Mouse (Mus musculus) hindbrain, embryonic 11.5 days (tissue): ENCODE results near the gene Cwc15. TPM values are rescaled to one million over a fixed set of nuclear protein-coding genes. Genes with fewer than 3 reads are reported as not detected.

ENCODE experiments used
- ATAC-seq: fragments of 200-750 bp; cut with Nextera tagmentation; 2 replicates; pipeline ENCODE4 v1.8.0; 2017; ENCODE audit warnings: mild to moderate bottlenecking, moderate TSS enrichment, moderate library complexity; ENCODE audit not compliant: low FRiP score
- DNase-seq: peaks from one replicate; pipeline ENCODE4 v3.0.0-alpha.2; 2015; ENCODE audit warnings: low spot score
- H3K27ac ChIP-seq: fragments of 300-500 bp; sonication (generic); 2 replicates; pipeline ENCODE4 v1.5.1; 2014; ENCODE audit warnings: mild to moderate bottlenecking, low read depth, low read length
- H3K27me3 ChIP-seq: fragments of 300-500 bp; sonication (generic); 2 replicates; pipeline ENCODE4 v1.6.1; 2014; ENCODE audit warnings: mild to moderate bottlenecking, low read length, moderate library complexity, mixed read lengths; ENCODE audit not compliant: control insufficient read depth, insufficient read depth
- H3K36me3 ChIP-seq: fragments of 300-500 bp; sonication (generic); 2 replicates; pipeline ENCODE4 v1.6.1; 2014; ENCODE audit warnings: mild to moderate bottlenecking, low read length, moderate library complexity, mixed read lengths; ENCODE audit not compliant: control insufficient read depth, insufficient read depth
- H3K4me1 ChIP-seq: fragments of 300-500 bp; sonication (generic); replicated peaks from 2 replicates; pipeline ENCODE4 v1.6.1; 2014; ENCODE audit warnings: low read length, mixed read lengths; ENCODE audit not compliant: control insufficient read depth, insufficient read depth
- H3K4me2 ChIP-seq: fragments of 300-500 bp; sonication (generic); replicated peaks from 2 replicates; pipeline ENCODE4 v1.6.1; 2014; ENCODE audit warnings: mild to moderate bottlenecking, low read depth, low read length
- H3K4me3 ChIP-seq: fragments of 300-500 bp; sonication (generic); 2 replicates; pipeline ENCODE4 v1.5.1; 2014; ENCODE audit warnings: low read depth, low read length
- H3K9ac ChIP-seq: fragments of 300-500 bp; sonication (generic); 2 replicates; pipeline ENCODE4 v1.6.1; 2014; ENCODE audit warnings: low read depth, low read length
- H3K9me3 ChIP-seq: fragments of 300-500 bp; sonication (generic); 2 replicates; pipeline ENCODE4 v1.6.1; 2016; ENCODE audit warnings: low read length; ENCODE audit not compliant: control insufficient read depth
- WGBS: fragments of 180-500 bp; shearing (Covaris S2); extraction: QIAGEN DNeasy Blood & Tissue Kit; methylation state at CpG from one replicate; pipeline ENCODE4 v1.1.7; 2014; 5-methylcytosine and 5-hydroxymethylcytosine counted together
- polyA plus RNA-seq: library from polyadenylated mRNA; unstranded; fragments of >200 nt; fragmentation: Nextera tagmentation; extraction: Ambion mirVana; gene quantifications from 2 replicates; pipeline ENCODE4 v1.2.1, GENCODE M21; 2014

The Cwc15 gene
- polyA plus RNA-seq, 1 experiment from 2014 or later: 221 TPM

- H3K27ac ChIP-seq: no peak overlapping the region
- ATAC-seq: no peak
- no peak overlapping the region for H3K4me3 ChIP-seq
- no peak overlapping the region for H3K4me2 ChIP-seq
- H3K27me3 ChIP-seq: no peaks in the 10 kb centered on the region
- H3K4me1 ChIP-seq: 0 out of 2 replicates have a peak, but pooled peaks cover 2% of the 10 kb centered on the region
- H3K9ac ChIP-seq: no peak overlapping the region
- no peaks in the 10 kb centered on the region for H3K36me3 ChIP-seq
- no peaks in the 10 kb centered on the region for H3K9me3 ChIP-seq
- 89% methylated on average over 9 of the region's 9 CpGs for WGBS
- no peak for DNase-seq
Measured at GRCm38 (mm10) chr9:14534833-14535456, 34.5 kb downstream of the Cwc15 start.

- ATAC-seq: no peak
- H3K27me3 ChIP-seq: no peaks in the 10 kb centered on the region
- no peak overlapping the region for H3K27ac ChIP-seq
- H3K4me3 ChIP-seq: no peak overlapping the region
- 60% methylated on average over 9 of the region's 9 CpGs for WGBS
- no peaks in the 10 kb centered on the region for H3K9me3 ChIP-seq
- H3K4me1 ChIP-seq: no peaks in the 10 kb centered on the region
- no peak for DNase-seq
- peaks cover 6% of the 10 kb centered on the region; the same call in 1 of the 2 replicates for H3K36me3 ChIP-seq
- H3K4me2 ChIP-seq: no peak overlapping the region
- H3K9ac ChIP-seq: no peak overlapping the region
Measured at GRCm38 (mm10) chr9:14544034-14544757, 43.8 kb downstream of the Cwc15 start.

GRCm38 (mm10) chr9:14547584-14548365 is 47.4 kb downstream of the Cwc15 start:
- Histone ChIP-seq H3K36me3 (peaks cover 5% of the 10 kb centered on the region; the same call in 1 of the 2 replicates), H3K4me1 (no peaks in the 10 kb centered on the region), H3K9ac (no peak overlapping the region), H3K4me3 (no peak overlapping the region), H3K4me2 (no peak overlapping the region), H3K27me3 (no peaks in the 10 kb centered on the region), H3K9me3 (no peaks in the 10 kb centered on the region), H3K27ac (no peak overlapping the region)
- ATAC-seq (no peak), DNase-seq (no peak)
- WGBS: 66% methylated on average over 12 of the region's 12 CpGs

GRCm38 (mm10) chr9:14548366-14548761 is 47.9 kb downstream of the Cwc15 start:
- no peak for ATAC-seq
- no peaks in the 10 kb centered on the region for H3K27me3 ChIP-seq
- no peaks in the 10 kb centered on the region for H3K4me1 ChIP-seq
- H3K9me3 ChIP-seq: no peaks in the 10 kb centered on the region
- DNase-seq: no peak
- WGBS: 78% methylated on average over 11 of the region's 11 CpGs
- no peak overlapping the region for H3K27ac ChIP-seq
- peaks cover 4% of the 10 kb centered on the region; the same call in 1 of the 2 replicates for H3K36me3 ChIP-seq
- H3K9ac ChIP-seq: no peak overlapping the region
- H3K4me2 ChIP-seq: no peak overlapping the region
- no peak overlapping the region for H3K4me3 ChIP-seq

- ATAC-seq (no peak), DNase-seq (no peak)
- H3K27ac ChIP-seq: no peak overlapping the region
- 0 out of 2 replicates have a peak, but pooled peaks cover 5% of the 10 kb centered on the region for H3K36me3 ChIP-seq
- no peak overlapping the region for H3K9ac ChIP-seq
- no peak overlapping the region for H3K4me3 ChIP-seq
- no peaks in the 10 kb centered on the region for H3K27me3 ChIP-seq
- 94% methylated on average over 10 of the region's 10 CpGs for WGBS
- H3K9me3 ChIP-seq: no peaks in the 10 kb centered on the region
- H3K4me2 ChIP-seq: no peak overlapping the region
- no peaks in the 10 kb centered on the region for H3K4me1 ChIP-seq
Measured at GRCm38 (mm10) chr9:14558332-14558731, 57.9 kb downstream of the Cwc15 start.

- Histone ChIP-seq H3K27ac (no peak overlapping the region), H3K9me3 (no peaks in the 10 kb centered on the region), H3K4me1 (no peaks in the 10 kb centered on the region), H3K36me3 (0 out of 2 replicates have a peak, but pooled peaks cover 5% of the 10 kb centered on the region), H3K9ac (no peak overlapping the region), H3K4me2 (no peak overlapping the region), H3K4me3 (no peak overlapping the region), H3K27me3 (no peaks in the 10 kb centered on the region)
- ATAC-seq (no peak), DNase-seq (no peak)
- 83% methylated on average over 10 of the region's 10 CpGs for WGBS
Measured at GRCm38 (mm10) chr9:14559430-14559829, 59.0 kb downstream of the Cwc15 start.

- 88% methylated on average over 9 of the region's 9 CpGs for WGBS
- ATAC-seq (no peak), DNase-seq (no peak)
- Histone ChIP-seq H3K9me3 (no peaks in the 10 kb centered on the region), H3K9ac (no peak overlapping the region), H3K27me3 (no peaks in the 10 kb centered on the region), H3K4me1 (no peaks in the 10 kb centered on the region), H3K36me3 (0 out of 2 replicates have a peak, but pooled peaks cover 2% of the 10 kb centered on the region), H3K4me3 (no peak overlapping the region), H3K4me2 (no peak overlapping the region), H3K27ac (no peak overlapping the region)
Measured at GRCm38 (mm10) chr9:14559996-14560395, 59.6 kb downstream of the Cwc15 start.
